Mouse (Mus musculus) lung, embryonic 16.5 days (tissue): ENCODE measurements at regions not wholly inside any gene's neighbourhood (a gene's known extent, or its start where the extent isn't known, plus 50 kb on each side); places are given as distances from the start of the nearest gene placed in this dataset.

Source experiments
- ATAC-seq: fragments of 200-750 bp; cut with Nextera tagmentation; 2 replicates; pipeline ENCODE4 v1.8.0; 2017; ENCODE audit warnings: low read depth, mild to moderate bottlenecking, moderate library complexity
- H3K27ac ChIP-seq: fragments of 300-500 bp; sonication (generic); 2 replicates; pipeline ENCODE4 v1.5.1; 2014; ENCODE audit warnings: mild to moderate bottlenecking, control low read depth, low read length
- H3K27me3 ChIP-seq: fragments of 300-500 bp; sonication (generic); 2 replicates; pipeline ENCODE4 v1.6.1; 2014; ENCODE audit warnings: low read depth, low read length, mixed read lengths; ENCODE audit not compliant: control insufficient read depth, insufficient read depth
- H3K36me3 ChIP-seq: fragments of 300-500 bp; sonication (generic); 2 replicates; pipeline ENCODE4 v1.6.1; 2014; ENCODE audit warnings: low read length; ENCODE audit not compliant: control insufficient read depth, insufficient read depth
- H3K4me1 ChIP-seq: fragments of 300-500 bp; sonication (generic); replicated peaks from 2 replicates; pipeline ENCODE4 v1.6.1; 2014; ENCODE audit warnings: low read length, mixed read lengths; ENCODE audit not compliant: control insufficient read depth, insufficient read depth
- H3K4me2 ChIP-seq: fragments of 300-500 bp; sonication (generic); 2 replicates; pipeline ENCODE4 v1.6.1; 2014; ENCODE audit warnings: low read depth, low read length, control low read depth
- H3K4me3 ChIP-seq: fragments of 300-500 bp; sonication (generic); 2 replicates; pipeline ENCODE4 v1.5.1; 2014; ENCODE audit warnings: mild to moderate bottlenecking, low read length, control low read depth
- H3K9ac ChIP-seq: fragments of 300-500 bp; sonication (generic); 2 replicates; pipeline ENCODE4 v1.6.1; 2014; ENCODE audit warnings: low read length, control low read depth
- H3K9me3 ChIP-seq: fragments of 300-500 bp; sonication (generic); 2 replicates; pipeline ENCODE4 v1.6.1; 2016; ENCODE audit warnings: low read length; ENCODE audit not compliant: control insufficient read depth
- WGBS: fragments of 180-500 bp; shearing (Covaris S2); extraction: QIAGEN DNeasy Blood & Tissue Kit; methylation state at CpG from one replicate; pipeline ENCODE4 v1.1.7; 2014; 5-methylcytosine and 5-hydroxymethylcytosine counted together

DNA sequence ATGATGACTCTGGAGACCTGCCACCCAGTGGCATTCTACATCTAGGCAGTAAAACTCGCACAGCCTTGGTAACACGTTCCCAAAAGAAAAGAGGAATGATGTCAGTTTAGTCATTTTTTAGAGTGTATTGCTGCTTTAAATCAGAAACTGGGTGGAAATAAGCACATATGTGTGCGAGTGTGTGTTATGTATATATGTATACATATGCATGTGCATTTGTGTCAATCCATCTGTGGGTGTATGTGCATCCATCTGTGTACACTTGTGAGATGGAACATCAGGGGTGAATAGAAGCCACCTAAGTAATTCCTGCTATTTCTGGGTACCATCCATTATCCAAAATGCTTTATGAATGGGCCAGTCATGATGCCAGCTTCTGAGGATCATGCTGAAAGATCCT is 467.0 kb downstream of the Adam3 start:
- Histone ChIP-seq H3K4me3 (no peak overlapping the region), H3K36me3 (no peaks in the 10 kb centered on the region), H3K27ac (no peak overlapping the region), H3K4me2 (no peak overlapping the region), H3K9ac (no peak overlapping the region), H3K27me3 (no peaks in the 10 kb centered on the region), H3K9me3 (no peaks in the 10 kb centered on the region), H3K4me1 (no peaks in the 10 kb centered on the region)
- no peak for ATAC-seq
- WGBS: 80% methylated on average over 3 of the region's 3 CpGs

- 0 out of 2 replicates have a peak, but pooled peaks cover 3% of the 10 kb centered on the region for H3K9me3 ChIP-seq
- no peak for ATAC-seq
- H3K9ac ChIP-seq: no peak overlapping the region
- no peaks in the 10 kb centered on the region for H3K36me3 ChIP-seq
- H3K4me1 ChIP-seq: no peaks in the 10 kb centered on the region
- H3K27ac ChIP-seq: no peak overlapping the region
- H3K4me2 ChIP-seq: no peak overlapping the region
- H3K4me3 ChIP-seq: no peak overlapping the region
- WGBS: 57% methylated on average over 6 of the region's 6 CpGs
- H3K27me3 ChIP-seq: no peaks in the 10 kb centered on the region
Measured at GRCm38 (mm10) chr8:24242211-24242610, 483.4 kb downstream of the Adam3 start.

DNA sequence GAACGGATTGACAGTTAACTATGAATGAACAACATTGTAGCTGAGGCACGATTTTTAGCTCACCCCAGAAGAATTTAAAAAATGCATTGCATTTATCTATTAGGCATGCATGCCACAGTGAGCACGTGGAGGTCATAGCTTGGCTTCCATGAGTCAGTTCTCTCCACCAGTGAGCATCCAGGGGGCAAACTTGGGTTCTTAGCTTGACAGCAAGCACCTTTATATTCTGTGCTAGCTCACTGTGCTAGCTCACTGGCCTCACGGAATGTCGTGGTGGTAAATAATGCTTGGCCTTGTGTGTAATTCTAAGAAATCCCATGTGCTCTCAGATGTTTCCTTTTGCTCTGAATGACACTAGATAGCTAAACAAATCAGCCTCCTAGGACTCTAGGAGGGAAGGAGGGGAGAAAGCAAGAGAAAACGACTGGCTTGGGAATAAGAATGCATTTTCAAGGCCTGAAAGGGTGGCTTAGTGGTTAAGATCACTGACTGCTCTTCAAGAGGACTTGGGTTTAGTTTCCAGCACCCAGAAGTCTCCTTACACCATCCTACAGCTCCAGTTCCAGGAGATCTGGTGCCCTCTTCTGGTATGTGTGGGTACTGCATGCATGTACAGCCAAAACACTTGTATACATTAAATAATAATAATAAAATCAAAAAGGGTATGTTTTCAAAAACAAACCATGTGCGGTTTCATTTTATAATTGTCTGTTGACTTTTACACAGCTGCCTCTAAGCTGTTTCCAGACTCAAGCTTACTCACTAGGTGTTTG is 485.3 kb downstream of the Adam3 start:
- Histone ChIP-seq H3K36me3 (no peaks in the 10 kb centered on the region), H3K27me3 (no peaks in the 10 kb centered on the region), H3K9me3 (0 out of 2 replicates have a peak, but pooled peaks cover 3% of the 10 kb centered on the region), H3K4me3 (no peak overlapping the region), H3K27ac (no peak overlapping the region), H3K9ac (no peak overlapping the region), H3K4me1 (no peaks in the 10 kb centered on the region), H3K4me2 (no peak overlapping the region)
- no peak for ATAC-seq
- 68% methylated on average over 7 of the region's 7 CpGs for WGBS

DNA sequence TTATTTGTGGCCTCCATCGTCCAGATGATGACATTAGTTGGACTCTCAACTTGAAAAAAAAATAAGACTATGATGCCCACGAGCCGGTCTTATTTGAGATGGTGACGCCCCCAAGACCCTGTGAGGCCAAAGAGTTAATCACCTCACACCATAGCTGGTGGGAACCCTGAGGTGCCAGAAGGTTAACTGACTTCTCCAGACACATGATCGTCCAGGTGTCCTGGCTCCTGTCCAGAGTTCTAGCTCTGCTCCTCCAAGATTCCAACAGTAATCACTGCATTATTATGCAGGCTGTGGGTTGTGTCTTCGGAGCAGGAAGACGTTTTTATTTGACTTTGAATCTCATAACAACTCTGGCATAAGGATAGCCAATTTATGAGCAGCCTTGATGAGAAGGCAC is 490.7 kb downstream of the Adam3 start:
- no peak overlapping the region for H3K4me3 ChIP-seq
- H3K27me3 ChIP-seq: no peaks in the 10 kb centered on the region
- no peaks in the 10 kb centered on the region for H3K4me1 ChIP-seq
- no peak overlapping the region for H3K4me2 ChIP-seq
- no peak for ATAC-seq
- no peak overlapping the region for H3K9ac ChIP-seq
- WGBS: 62% methylated on average over 7 of the region's 7 CpGs
- no peaks in the 10 kb centered on the region for H3K9me3 ChIP-seq
- no peak overlapping the region for H3K27ac ChIP-seq
- no peaks in the 10 kb centered on the region for H3K36me3 ChIP-seq

- ATAC-seq: no peak
- Histone ChIP-seq H3K9ac (no peak overlapping the region), H3K4me3 (no peak overlapping the region), H3K4me1 (no peaks in the 10 kb centered on the region), H3K27me3 (no peaks in the 10 kb centered on the region), H3K9me3 (no peaks in the 10 kb centered on the region), H3K4me2 (no peak overlapping the region), H3K27ac (no peak overlapping the region), H3K36me3 (no peaks in the 10 kb centered on the region)
- WGBS: 77% methylated on average over 1 of the region's 1 CpGs
Measured at GRCm38 (mm10) chr8:24228148-24228547, 497.5 kb downstream of the Adam3 start.

- Histone ChIP-seq H3K4me3 (no peak overlapping the region), H3K4me2 (no peak overlapping the region), H3K9ac (no peak overlapping the region), H3K4me1 (no peaks in the 10 kb centered on the region), H3K9me3 (no peaks in the 10 kb centered on the region), H3K27me3 (no peaks in the 10 kb centered on the region), H3K36me3 (no peaks in the 10 kb centered on the region), H3K27ac (no peak overlapping the region)
- ATAC-seq: no peak
- 35% methylated on average over 5 of the region's 5 CpGs for WGBS
Measured at GRCm38 (mm10) chr8:24227331-24228072, 498.1 kb downstream of the Adam3 start.

DNA sequence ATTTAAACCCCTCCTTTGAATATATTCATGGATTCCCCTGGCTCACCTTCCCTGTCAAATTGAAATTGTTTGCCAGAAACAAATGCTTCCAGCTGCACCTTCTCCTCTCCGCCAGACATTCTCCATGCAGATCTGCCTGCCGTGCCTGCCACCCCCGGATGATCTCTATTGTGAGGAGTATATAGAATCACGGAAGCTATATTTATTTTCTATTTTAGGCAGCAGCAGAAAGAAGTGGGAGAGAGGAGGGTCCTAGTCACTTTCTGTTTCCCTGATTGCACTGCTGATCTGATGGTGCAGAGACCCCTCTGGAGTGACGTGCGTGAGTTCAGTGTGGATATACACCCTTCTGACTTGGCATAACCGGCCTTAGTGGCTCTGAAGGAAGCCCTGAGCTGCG is 505.4 kb downstream of the Adam3 start:
- H3K4me3 ChIP-seq: no peak overlapping the region
- H3K27ac ChIP-seq: no peak overlapping the region
- no peaks in the 10 kb centered on the region for H3K27me3 ChIP-seq
- 56% methylated on average over 8 of the region's 8 CpGs for WGBS
- no peaks in the 10 kb centered on the region for H3K4me1 ChIP-seq
- ATAC-seq: no peak
- H3K36me3 ChIP-seq: no peaks in the 10 kb centered on the region
- H3K9me3 ChIP-seq: no peaks in the 10 kb centered on the region
- H3K9ac ChIP-seq: no peak overlapping the region
- H3K4me2 ChIP-seq: 0 out of 2 replicates have a peak overlapping the region, but pooled peaks have one; percentile 3

DNA sequence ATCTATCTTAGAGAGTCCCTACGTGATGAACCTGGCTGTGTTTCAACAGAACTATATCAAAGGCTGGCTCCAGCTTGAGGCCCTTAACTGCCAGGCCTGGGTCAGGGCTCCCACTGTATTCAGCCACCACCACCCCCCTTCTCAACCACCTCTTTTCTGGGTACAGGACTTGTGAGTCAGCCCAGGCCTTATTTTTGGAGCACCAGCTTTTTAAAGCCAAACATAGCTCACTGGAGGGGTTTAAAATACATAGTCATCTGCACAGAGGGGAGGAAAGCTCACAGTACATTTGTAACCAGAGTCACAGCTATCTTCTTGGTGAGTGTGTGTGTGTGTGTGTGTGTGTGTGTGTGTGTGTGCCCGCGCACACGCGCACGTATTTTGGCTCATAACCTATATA is 509.0 kb downstream of the Adam3 start:
- WGBS: 91% methylated on average over 6 of the region's 6 CpGs
- no peak for ATAC-seq
- no peak overlapping the region for H3K27ac ChIP-seq

GRCm38 (mm10) chr8:24215510-24216138 is 510.0 kb downstream of the Adam3 start:
- H3K9ac ChIP-seq: no peak overlapping the region
- WGBS: 62% methylated on average over 9 of the region's 9 CpGs
- no peaks in the 10 kb centered on the region for H3K36me3 ChIP-seq
- H3K27ac ChIP-seq: no peak overlapping the region
- no peak for ATAC-seq
- no peak overlapping the region for H3K4me3 ChIP-seq
- H3K4me2 ChIP-seq: no peak overlapping the region
- no peaks in the 10 kb centered on the region for H3K27me3 ChIP-seq
- no peaks in the 10 kb centered on the region for H3K4me1 ChIP-seq
- no peaks in the 10 kb centered on the region for H3K9me3 ChIP-seq

More for the DNA sequence above, 509.0 kb downstream of the Adam3 start:
- Histone ChIP-seq H3K27me3 (no peaks in the 10 kb centered on the region), H3K9me3 (no peaks in the 10 kb centered on the region), H3K4me3 (no peak overlapping the region), H3K9ac (no peak overlapping the region), H3K4me1 (no peaks in the 10 kb centered on the region), H3K4me2 (no peak overlapping the region), H3K36me3 (no peaks in the 10 kb centered on the region)
